Mouse (Mus musculus): ENCODE data around the gene Sult1a1. TPM values are rescaled to one million over a fixed set of nuclear protein-coding genes. Genes with fewer than 3 reads are reported as not detected.

The Sult1a1 gene
- total RNA-seq, 2 experiments from 2014 or later = 3.8 to 5.3 TPM

- no peak for DNase-seq (ENCODE audit: low spot score in 2 of 2)
These were observed 50.2 kb downstream of the Sult1a1 start for GRCm38 (mm10) chr7:126625807-126626600.

- DNase-seq (ENCODE audit: low spot score in 2 of 2) = peak; percentile 5 to 25
These were observed 50.9 kb downstream of the Sult1a1 start for GRCm38 (mm10) chr7:126625369-126625768.

DNA sequence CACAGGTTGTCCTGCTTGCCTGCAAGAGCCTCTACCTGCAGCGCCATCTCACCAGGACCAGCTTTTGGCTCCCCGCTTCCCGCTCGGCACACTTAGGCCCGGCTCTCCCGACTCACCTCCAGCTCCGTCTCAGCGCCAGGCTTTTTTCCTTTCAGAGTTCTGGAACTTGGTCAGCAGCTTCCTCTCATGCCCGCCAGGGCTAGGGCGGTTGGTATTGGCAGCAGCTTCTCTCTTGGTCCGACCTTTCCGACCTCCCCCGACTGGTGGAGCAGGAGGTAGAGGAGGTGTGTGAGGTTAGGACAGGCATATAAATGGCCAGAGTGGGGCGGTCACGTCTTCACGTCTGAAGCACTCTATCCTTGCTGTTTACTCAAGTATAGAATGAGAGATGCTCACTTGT, 51.5 kb downstream of the Sult1a1 start:
- DNase-seq (ENCODE audit: low spot score in 2 of 2) = no peak

DNA sequence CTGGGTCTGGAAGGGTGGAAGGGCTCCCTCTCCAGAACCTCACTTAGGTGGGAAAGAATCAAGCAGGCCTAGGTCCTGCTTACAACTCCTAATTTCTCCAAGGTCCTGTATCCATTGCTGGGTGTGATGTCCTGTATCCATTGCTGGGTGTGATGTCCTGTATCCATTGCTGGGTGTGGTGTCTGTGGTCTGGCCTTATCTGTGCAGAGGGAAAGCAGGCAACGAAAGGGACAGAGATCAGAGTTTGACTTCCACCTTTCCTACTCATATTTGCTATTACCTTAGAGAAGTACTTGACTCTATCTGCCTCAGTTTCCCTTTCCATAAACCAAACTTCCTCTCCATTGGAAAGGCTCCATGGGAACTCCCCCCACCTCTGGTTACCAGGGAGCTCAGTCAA, 52.9 kb downstream of the Sult1a1 start:
- no peak for DNase-seq (ENCODE audit: low spot score in 2 of 2)

Other genes with a start within 250 kb of the Sult1a1 start
- 10 to 100 TPM; 10.8 to 13.1 TPM for gene Rabep2, start 247.7 kb downstream of the Sult1a1 start, total RNA-seq (2021)
- gene Atp2a1, start 213.3 kb downstream of the Sult1a1 start, total RNA-seq (2021) = under 1 TPM; 0.09 to 0.58 TPM
- 10 to 100 TPM; 68.1 to 69.6 TPM for gene Sh2b1, start 201.0 kb downstream of the Sult1a1 start, total RNA-seq (2021)
- gene Tufm, start 189.1 kb downstream of the Sult1a1 start, total RNA-seq (2021) = 100 to 1,000 TPM in 1 of 2 experiments, 10 to 100 TPM in 1; 88.2 to 106 TPM
- 100 to 1,000 TPM; 118 to 123 TPM for gene Atxn2l, start 173.0 kb downstream of the Sult1a1 start, total RNA-seq (2021)
- gene Eif3c, start 110.0 kb downstream of the Sult1a1 start, total RNA-seq (2021) = 100 to 1,000 TPM; 199 to 200 TPM
- under 1 TPM; 0.43 to 0.51 TPM for gene Apobr, start 91.5 kb downstream of the Sult1a1 start, total RNA-seq (2021)
- 10 to 100 TPM; 20.8 to 23.2 TPM for gene Cln3, start 90.6 kb downstream of the Sult1a1 start, total RNA-seq (2021)
- not detected for gene Il27, start 81.5 kb downstream of the Sult1a1 start, total RNA-seq (2021)
- gene Nupr1, start 45.6 kb downstream of the Sult1a1 start, total RNA-seq (2021) = 1 to 10 TPM; 2.9 to 5.5 TPM
- gene Sgf29, start 27.1 kb downstream of the Sult1a1 start, total RNA-seq (2021) = 10 to 100 TPM; 27.1 to 36.3 TPM
- gene Bola2, start 19.0 kb upstream of the Sult1a1 start, total RNA-seq (2021) = 100 to 1,000 TPM; 114 to 137 TPM
- 10 to 100 TPM; 20.1 to 21.5 TPM for gene Slx1b, start 19.4 kb upstream of the Sult1a1 start, total RNA-seq (2021)
- 100 to 1,000 TPM; 145 to 151 TPM for gene Coro1a, start 31.4 kb upstream of the Sult1a1 start, total RNA-seq (2021)
- 100 to 1,000 TPM; 146 to 150 TPM for gene Mapk3, start 83.2 kb upstream of the Sult1a1 start, total RNA-seq (2021)
- gene Gdpd3, start 89.9 kb upstream of the Sult1a1 start, total RNA-seq (2021) = 1 to 10 TPM; 2.7 to 3.0 TPM
- gene Ypel3, start 100.5 kb upstream of the Sult1a1 start, total RNA-seq (2021) = 100 to 1,000 TPM; 150 to 152 TPM
- gene Tbx6, start 105.1 kb upstream of the Sult1a1 start, total RNA-seq (2021) = under 1 TPM; 0.62 to 0.69 TPM
- 10 to 100 TPM; 56.2 to 64.6 TPM for gene Ppp4c, start 116.1 kb upstream of the Sult1a1 start, total RNA-seq (2021)
- 100 to 1,000 TPM; 133 to 147 TPM for gene Fam57b, start 121.2 kb upstream of the Sult1a1 start, total RNA-seq (2021)
- not detected for gene 4930451I11Rik, start 155.2 kb upstream of the Sult1a1 start, total RNA-seq (2021)
- 10 to 100 TPM; 54.0 to 54.1 TPM for gene Doc2a, start 171.0 kb upstream of the Sult1a1 start, total RNA-seq (2021)
- 10 to 100 TPM; 38.8 to 40.9 TPM for gene Hirip3, start 185.5 kb upstream of the Sult1a1 start, total RNA-seq (2021)
- gene Ino80e, start 185.9 kb upstream of the Sult1a1 start, total RNA-seq (2021) = 10 to 100 TPM; 56.1 to 58.8 TPM
- 100 to 1,000 TPM; 147 to 167 TPM for gene Taok2, start 208.3 kb upstream of the Sult1a1 start, total RNA-seq (2021)
- 10 to 100 TPM; 23.6 to 28.3 TPM for gene Tmem219, start 246.5 kb upstream of the Sult1a1 start, total RNA-seq (2021)

Data from layer of hippocampus, postnatal 10 days (tissue).